Mouse (Mus musculus) neural tube, embryonic 15.5 days (tissue): ENCODE data around the gene Gm28374. TPM values are rescaled to one million over a fixed set of nuclear protein-coding genes. Genes with fewer than 3 reads are reported as not detected.
"Not testable (repeated sequence)": the region's sequence is repeated elsewhere in the genome, so short reads cannot be mapped to it uniquely, and the experiment has no call there.

Experiments
- ATAC-seq: fragments of 200-750 bp; cut with Nextera tagmentation; 2 replicates; pipeline ENCODE4 v1.8.0; 2017; ENCODE audit warnings: mild to moderate bottlenecking, moderate TSS enrichment, moderate library complexity; ENCODE audit not compliant: low FRiP score
- H3K27ac ChIP-seq: fragments of 300-500 bp; sonication (generic); replicated peaks from 2 replicates; pipeline ENCODE4 v1.5.1; 2015; ENCODE audit warnings: mild to moderate bottlenecking, inconsistent platforms
- H3K27me3 ChIP-seq: fragments of 300-500 bp; sonication (generic); replicated peaks from 2 replicates; pipeline ENCODE4 v1.6.1; 2015; ENCODE audit warnings: inconsistent platforms
- H3K36me3 ChIP-seq: fragments of 300-500 bp; sonication (generic); 2 replicates; pipeline ENCODE4 v1.6.1; 2015; ENCODE audit warnings: inconsistent platforms
- H3K4me1 ChIP-seq: fragments of 300-500 bp; sonication (generic); 2 replicates; pipeline ENCODE4 v1.6.1; 2015; ENCODE audit warnings: inconsistent platforms
- H3K4me2 ChIP-seq: fragments of 300-500 bp; sonication (generic); 2 replicates; pipeline ENCODE4 v1.6.1; 2015; ENCODE audit warnings: inconsistent platforms, mild to moderate bottlenecking, moderate library complexity
- H3K4me3 ChIP-seq: fragments of 300-500 bp; sonication (generic); replicated peaks from 2 replicates; pipeline ENCODE4 v1.5.1; 2015; ENCODE audit warnings: mild to moderate bottlenecking, inconsistent platforms
- H3K9ac ChIP-seq: fragments of 300-500 bp; sonication (generic); replicated peaks from 2 replicates; pipeline ENCODE4 v1.6.1; 2015; ENCODE audit warnings: mild to moderate bottlenecking, inconsistent platforms
- H3K9me3 ChIP-seq: fragments of 300-500 bp; sonication (generic); replicated peaks from 2 replicates; pipeline ENCODE4 v1.6.1; 2016; ENCODE audit warnings: inconsistent platforms
- WGBS: fragments of 180-500 bp; shearing (Covaris S2); methylation state at CpG from one replicate; pipeline ENCODE4 v1.1.7; 2015; ENCODE audit warnings: mixed read lengths; 5-methylcytosine and 5-hydroxymethylcytosine counted together
- polyA plus RNA-seq: library from polyadenylated mRNA; unstranded; fragments of >200 nt; fragmentation: Nextera tagmentation; extraction: Ambion mirVana; gene quantifications from 2 replicates; pipeline ENCODE4 v1.2.1, GENCODE M21; 2015

The Gm28374 gene
- polyA plus RNA-seq, 1 experiment from 2014 or later, result 1.5 TPM

GRCm38 (mm10) chr19:6048681-6049410 is 33.2 kb downstream of the Gm28374 start:
- H3K4me1 ChIP-seq, result peaks cover 40% of the 10 kb centered on the region
- H3K4me2 ChIP-seq, result no peak overlapping the region
- peaks cover 57% of the 10 kb centered on the region for H3K36me3 ChIP-seq
- no peaks in the 10 kb centered on the region for H3K27me3 ChIP-seq
- peak overlapping the region; percentile 91; the same call in 1 of the 2 replicates for H3K4me3 ChIP-seq
- H3K27ac ChIP-seq, result no peak overlapping the region
- H3K9ac ChIP-seq, result no peak overlapping the region
- WGBS, result 93% methylated on average over 11 of the region's 11 CpGs
- no peaks in the 10 kb centered on the region for H3K9me3 ChIP-seq
- no peak for ATAC-seq

DNA sequence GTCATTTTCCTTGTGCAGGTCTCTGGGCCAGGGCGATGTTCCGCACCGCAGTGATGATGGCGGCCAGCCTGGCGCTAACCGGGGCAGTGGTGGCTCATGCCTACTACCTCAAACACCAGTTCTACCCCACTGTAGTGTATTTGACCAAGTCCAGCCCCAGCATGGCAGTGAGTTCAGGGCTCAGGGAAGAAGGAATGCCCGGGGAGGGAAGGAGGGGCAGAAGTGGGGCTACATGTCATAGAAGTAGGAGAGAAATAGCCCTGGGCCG is 34.2 kb downstream of the Gm28374 start:
- no peak overlapping the region for H3K27ac ChIP-seq

DNA sequence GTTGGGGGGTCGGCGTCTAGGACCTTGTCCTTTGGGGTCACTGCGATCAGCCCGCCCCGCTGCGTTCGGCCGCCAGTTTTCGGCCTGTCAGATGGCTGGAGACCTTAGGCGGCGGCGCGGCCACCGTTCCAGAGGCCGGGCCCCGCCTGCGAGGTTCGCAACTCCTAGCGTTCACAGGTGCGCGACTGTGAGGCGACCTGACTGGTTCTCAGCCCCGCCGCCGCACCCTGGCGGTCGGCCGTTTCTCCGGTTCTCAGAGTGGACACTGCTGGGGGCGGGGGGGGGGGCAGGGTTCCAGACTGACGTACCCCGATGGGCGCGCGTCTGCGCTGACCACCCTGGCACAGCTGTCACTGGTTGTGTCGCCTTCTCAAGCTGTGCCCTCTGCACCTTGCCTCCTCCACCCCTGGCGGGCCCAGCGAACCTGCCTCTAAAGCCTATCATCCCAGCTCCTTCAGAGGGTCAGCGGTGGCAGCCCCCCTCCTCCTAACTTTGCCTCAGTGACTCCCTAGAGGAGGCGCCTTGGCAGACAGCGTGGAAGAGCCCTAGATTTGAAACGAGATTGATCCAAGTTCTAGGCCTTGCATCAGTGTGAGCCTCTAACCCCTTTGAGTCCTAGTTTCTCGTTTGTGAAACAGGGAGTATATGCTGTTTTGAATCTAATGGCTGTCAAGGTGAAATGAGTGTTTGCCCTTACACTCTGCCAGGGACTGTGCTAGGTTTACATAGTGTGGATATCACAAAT is 34.7 kb downstream of the Gm28374 start:
- peaks cover 33% of the 10 kb centered on the region for H3K4me1 ChIP-seq
- H3K4me3 ChIP-seq, result peak overlapping the region; percentile 91
- peak overlapping the region; percentile 90 for H3K9ac ChIP-seq
- no peaks in the 10 kb centered on the region for H3K9me3 ChIP-seq
- H3K27ac ChIP-seq, result peak overlapping the region; percentile 100
- peak; percentile 3; the same call in 1 of the 2 replicates for ATAC-seq
- H3K27me3 ChIP-seq, result no peaks in the 10 kb centered on the region
- H3K36me3 ChIP-seq, result peaks cover 41% of the 10 kb centered on the region
- WGBS, result 2% methylated on average over 43 of the region's 44 CpGs
- H3K4me2 ChIP-seq, result peak overlapping the region; percentile 83

More for the DNA sequence above, 34.2 kb downstream of the Gm28374 start:
- H3K9me3 ChIP-seq, result no peaks in the 10 kb centered on the region
- peak overlapping the region; percentile 90 for H3K9ac ChIP-seq
- H3K36me3 ChIP-seq, result peaks cover 46% of the 10 kb centered on the region
- H3K4me1 ChIP-seq, result peaks cover 36% of the 10 kb centered on the region
- 92% methylated on average over 8 of the region's 8 CpGs for whole genome bisulfite sequencing
- ATAC-seq, result no peak
- H3K4me2 ChIP-seq, result peak overlapping the region; percentile 83
- peak overlapping the region; percentile 91 for H3K4me3 ChIP-seq
- no peaks in the 10 kb centered on the region for H3K27me3 ChIP-seq

- Histone ChIP-seq H3K4me3 (peak within 1 kb of the TSS; percentile 91), H3K27me3 (no peaks in the 10 kb centered on the region), H3K9me3 (no peaks in the 10 kb centered on the region), H3K36me3 (peaks cover 33% of the 10 kb centered on the region), H3K4me2 (peak within 1 kb of the TSS; percentile 83), H3K27ac (peak within 1 kb of the TSS; percentile 100), H3K9ac (peak within 1 kb of the TSS; percentile 90), H3K4me1 (peaks cover 33% of the 10 kb centered on the region)
- under 1% methylated on average over 61 of the region's 65 CpGs for WGBS
- ATAC-seq, result peak; percentile 92
Observed at GRCm38 (mm10) chr19:6046294-6047153, 35.5 kb downstream of the Gm28374 start, which contains the start of gene Syvn1. Gene Syvn1, plus strand, starts transcription at chr19:6046576.

- Histone ChIP-seq H3K27me3 (no peaks in the 10 kb centered on the region), H3K4me2 (peak overlapping the region; percentile 83), H3K9me3 (no peaks in the 10 kb centered on the region), H3K9ac (peak overlapping the region; percentile 90), H3K4me3 (peak overlapping the region; percentile 91), H3K36me3 (peaks cover 24% of the 10 kb centered on the region), H3K4me1 (peaks cover 31% of the 10 kb centered on the region), H3K27ac (peak overlapping the region; percentile 100)
- 13% methylated on average over 20 of the region's 20 CpGs for WGBS
- ATAC-seq, result peak; percentile 50
Observed at GRCm38 (mm10) chr19:6045366-6046293, 36.4 kb downstream of the Gm28374 start.

DNA sequence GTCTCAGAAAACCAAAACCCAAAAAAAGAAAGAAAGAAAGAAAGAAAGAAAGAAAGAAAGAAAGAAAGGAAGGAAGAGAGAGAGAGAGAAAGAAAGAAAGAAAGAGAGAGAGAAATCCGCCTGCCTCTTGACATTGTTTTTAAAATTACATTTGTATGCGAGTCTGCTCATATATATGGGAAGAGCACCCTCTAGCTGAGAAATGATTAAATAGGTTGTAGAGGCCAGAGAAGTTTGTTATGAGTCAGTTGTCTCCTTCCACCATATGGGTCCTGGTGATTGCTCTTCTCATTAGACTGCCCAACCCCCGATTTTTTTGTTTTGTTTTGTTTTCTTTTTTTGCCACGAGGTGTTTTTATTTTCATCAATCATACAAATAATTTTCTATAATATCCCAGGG is 38.0 kb downstream of the Gm28374 start:
- not testable (repeated sequence) for H3K9ac ChIP-seq, ATAC-seq, H3K9me3 ChIP-seq, H3K4me2 ChIP-seq, H3K27ac ChIP-seq, H3K27me3 ChIP-seq, H3K36me3 ChIP-seq, H3K4me3 ChIP-seq
- H3K4me1 ChIP-seq, result peaks cover 29% of the 10 kb centered on the region
- 71% methylated on average over 4 of the region's 4 CpGs for WGBS

DNA sequence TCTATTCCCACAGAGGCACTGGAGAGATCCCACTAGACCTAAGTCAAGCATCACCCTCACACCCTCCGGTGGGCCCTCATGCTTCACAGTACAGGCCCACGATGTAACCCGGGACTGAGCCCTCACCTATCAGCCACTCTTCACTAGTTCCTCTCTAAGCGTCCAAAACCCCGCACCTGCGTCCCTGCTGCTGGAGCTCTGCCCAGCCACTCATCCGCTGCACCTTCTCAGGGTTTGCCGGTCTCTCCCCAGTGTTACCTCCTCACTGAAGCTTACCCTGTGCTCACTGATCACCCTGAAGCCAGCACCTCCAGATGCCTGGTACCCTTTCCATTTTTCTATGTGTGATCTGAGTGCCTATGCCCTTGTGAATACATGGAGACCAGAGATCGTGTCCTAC is 39.8 kb downstream of the Gm28374 start:
- Histone ChIP-seq H3K4me1 (peaks cover 12% of the 10 kb centered on the region), H3K9ac (no peak overlapping the region; the same call in 1 of the 2 replicates), H3K9me3 (no peaks in the 10 kb centered on the region), H3K27ac (no peak overlapping the region), H3K4me3 (no peak overlapping the region), H3K4me2 (no peak overlapping the region), H3K36me3 (no peaks in the 10 kb centered on the region), H3K27me3 (no peaks in the 10 kb centered on the region)
- WGBS, result 82% methylated on average over 9 of the region's 9 CpGs
- no peak for ATAC-seq

DNA sequence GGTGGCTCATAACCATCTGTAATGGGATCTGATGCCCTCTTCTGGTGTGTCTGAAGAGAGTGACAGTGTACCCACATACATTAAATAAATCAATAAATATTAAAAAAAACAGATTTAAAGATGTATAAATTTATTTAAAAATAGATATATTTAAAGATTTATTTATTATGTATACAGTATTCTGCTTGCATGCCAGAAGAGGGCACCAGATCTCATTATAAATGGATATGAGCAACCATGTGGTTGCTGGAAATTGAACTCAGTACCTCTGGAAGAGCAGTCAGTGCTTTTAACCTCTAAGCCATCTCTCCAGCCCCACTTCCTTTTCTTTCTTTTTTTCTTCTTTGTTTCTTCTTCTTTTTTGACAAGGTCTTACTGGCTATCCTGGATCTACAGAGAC is 42.1 kb downstream of the Gm28374 start:
- no peak for ATAC-seq
- no peaks in the 10 kb centered on the region for H3K36me3 ChIP-seq

GRCm38 (mm10) chr19:6038326-6038725 is 43.7 kb downstream of the Gm28374 start:
- Histone ChIP-seq H3K9ac (no peak overlapping the region), H3K9me3 (no peaks in the 10 kb centered on the region), H3K4me2 (no peak overlapping the region), H3K27ac (no peak overlapping the region), H3K4me1 (no peaks in the 10 kb centered on the region; the same call in 1 of the 2 replicates), H3K27me3 (no peaks in the 10 kb centered on the region), H3K4me3 (no peak overlapping the region), H3K36me3 (no peaks in the 10 kb centered on the region)
- 81% methylated on average over 7 of the region's 7 CpGs for WGBS
- no peak for ATAC-seq

More for the DNA sequence above, 42.1 kb downstream of the Gm28374 start:
- no peaks in the 10 kb centered on the region for H3K27me3 ChIP-seq
- H3K27ac ChIP-seq, result no peak overlapping the region
- H3K9ac ChIP-seq, result no peak overlapping the region
- no peak overlapping the region for H3K4me3 ChIP-seq
- peaks cover 3% of the 10 kb centered on the region for H3K4me1 ChIP-seq
- no peak overlapping the region for H3K4me2 ChIP-seq
- H3K9me3 ChIP-seq, result no peaks in the 10 kb centered on the region

DNA sequence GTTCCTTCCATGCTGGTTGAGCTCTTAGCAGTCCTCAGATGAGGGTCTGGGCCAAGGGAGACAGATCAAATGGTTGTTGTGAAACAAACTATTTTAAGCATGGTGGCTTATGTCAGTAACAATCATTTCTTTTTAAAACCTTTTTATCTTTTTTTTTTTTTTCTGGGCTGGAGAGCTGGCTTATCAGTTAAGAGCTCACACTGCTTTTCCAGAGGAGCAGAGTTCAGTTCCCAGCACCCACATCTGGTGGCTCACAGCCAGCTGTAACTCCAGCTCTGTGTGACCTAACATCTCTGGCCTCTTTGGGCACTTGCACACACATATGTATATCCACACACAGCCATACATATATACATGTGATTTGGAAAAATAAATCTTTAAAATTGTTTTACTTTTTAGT is 44.4 kb downstream of the Gm28374 start:
- no peaks in the 10 kb centered on the region for H3K27me3 ChIP-seq
- no peak for ATAC-seq
- H3K4me3 ChIP-seq, result no peak overlapping the region
- H3K4me2 ChIP-seq, result no peak overlapping the region
- H3K9ac ChIP-seq, result no peak overlapping the region
- H3K9me3 ChIP-seq, result no peaks in the 10 kb centered on the region
- H3K4me1 ChIP-seq, result no peaks in the 10 kb centered on the region; the same call in 1 of the 2 replicates
- H3K36me3 ChIP-seq, result no peaks in the 10 kb centered on the region
- H3K27ac ChIP-seq, result no peak overlapping the region
